Mouse (Mus musculus) CH12.LX (cell line): ENCODE results near the gene Vamp4.

ENCODE experiments used
- CTCF ChIP-seq, 2 experiments: IDR thresholded peaks in 1 of 2; conservative IDR thresholded peaks in 1 of 2; 2 replicates each; pipeline ENCODE4 v1.5.1; 2011 to 2012; ENCODE audit warnings: low read depth in 2 of 2, low read length in 2 of 2, improper control_type of control experiment in 1 of 2, inconsistent platforms in 1 of 2, mild to moderate bottlenecking in 1 of 2, moderate library complexity in 1 of 2
- EP300 ChIP-seq: IDR thresholded peaks from 2 replicates; pipeline ENCODE4 v1.6.1; 2011; ENCODE audit warnings: low read length, improper control_type of control experiment
- MAX ChIP-seq: IDR thresholded peaks from 2 replicates; pipeline ENCODE4 v1.6.1; 2011; ENCODE audit warnings: low read length, improper control_type of control experiment
- POLR2A ChIP-seq: IDR thresholded peaks from 2 replicates; pipeline ENCODE4 v1.6.1; 2011; ENCODE audit warnings: low read depth, mild to moderate bottlenecking, improper control_type of control experiment, low read length
- USF1 ChIP-seq: IDR thresholded peaks from 2 replicates; pipeline ENCODE4 v1.6.1; 2014; ENCODE audit warnings: low read depth, mild to moderate bottlenecking, inconsistent platforms, low read length, improper control_type of control experiment

GRCm38 (mm10) chr1:162643752-162644151 lies 73.4 kb downstream of the Vamp4 start:
- no peak for TF ChIP-seq MAX
- no peak for TF ChIP-seq CTCF (conservative IDR thresholded peaks at IDR 0.05 in 1 of 2, IDR thresholded peaks at IDR 0.05 in 1 of 2; ENCODE audit: low read depth in 2 of 2, low read length in 2 of 2)
- no peak for TF ChIP-seq EP300
- TF ChIP-seq POLR2A = no peak
- no peak for TF ChIP-seq USF1
